Mouse (Mus musculus): ENCODE measurements at regions not wholly inside any gene's neighbourhood (a gene's known extent, or its start where the extent isn't known, plus 50 kb on each side); places are given as distances from the start of the nearest gene placed in this dataset.

DNA sequence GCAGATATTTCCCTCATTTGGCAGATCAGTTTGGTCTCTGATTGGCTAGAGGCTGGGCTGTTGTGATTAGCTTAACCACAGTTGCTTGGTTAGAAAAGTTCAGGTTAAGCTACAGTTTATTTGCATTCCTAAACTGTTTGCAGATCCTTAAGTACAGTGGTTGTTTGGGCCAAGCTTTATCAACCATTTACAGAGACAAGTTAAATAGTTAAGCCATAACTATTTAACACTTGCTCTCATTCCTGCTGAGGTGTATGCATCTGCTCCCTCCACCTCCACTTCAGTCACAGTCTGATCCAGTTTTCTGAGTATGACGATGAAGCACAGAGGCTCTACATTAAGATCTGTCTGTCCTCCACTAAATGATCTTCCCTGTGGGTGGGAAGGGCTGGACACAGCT, 58.6 kb upstream of the Gdf10 start:
- no peak for DNase-seq

DNA sequence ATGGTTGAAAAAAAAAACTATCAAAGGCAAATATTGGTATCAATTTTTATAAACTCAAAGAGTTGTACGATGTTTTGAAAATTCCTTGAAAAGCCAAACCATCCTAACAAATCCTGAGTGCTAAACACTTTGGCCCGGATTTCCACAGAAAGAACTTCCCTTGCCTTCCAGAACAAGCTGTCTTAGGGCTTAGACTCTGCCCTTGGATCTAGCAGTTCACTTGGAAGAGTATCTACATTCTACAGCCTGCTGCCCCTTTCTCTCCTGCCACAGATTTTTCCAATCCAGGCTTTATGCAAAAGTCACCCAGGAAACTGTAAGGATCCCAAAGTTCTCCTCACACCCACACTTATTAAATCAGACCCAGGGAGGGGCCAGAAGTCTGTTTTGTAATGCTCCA, 57.6 kb upstream of the Gdf10 start:
- DNase-seq: no peak

DNA sequence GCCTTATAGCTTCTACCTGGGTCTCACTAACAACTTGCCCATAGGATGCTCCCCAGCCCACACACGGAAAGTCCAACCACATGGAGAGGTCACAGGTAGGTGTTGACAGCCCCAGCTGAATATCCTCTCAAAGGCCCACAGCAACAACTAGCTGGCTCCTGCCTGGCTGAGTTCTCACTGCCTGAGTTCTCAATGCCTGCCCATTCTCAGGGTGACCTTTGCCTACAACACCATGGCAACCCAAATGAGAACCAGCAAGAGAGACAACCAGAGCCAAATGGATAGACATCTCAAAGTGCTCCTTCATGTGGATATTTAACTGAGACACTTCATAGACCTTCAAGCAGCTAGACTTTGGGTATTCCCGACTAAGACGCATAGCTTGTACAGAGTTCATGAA, 55.7 kb upstream of the Gdf10 start:
- no peak for DNase-seq

Measured in gastrocnemius, postnatal 10 days (tissue).